Mouse (Mus musculus): ENCODE measurements around the gene Btbd35f24. TPM values are rescaled to one million over a fixed set of nuclear protein-coding genes. Genes with fewer than 3 reads are reported as not detected.
"Not testable (repeated sequence)": the region's sequence is repeated elsewhere in the genome, so short reads cannot be mapped to it uniquely, and the experiment has no call there.

The Btbd35f24 gene
- not detected in 2 replicates for polyA plus RNA-seq (2014; fragmentation: Nextera tagmentation; extraction: Ambion mirVana)

DNA sequence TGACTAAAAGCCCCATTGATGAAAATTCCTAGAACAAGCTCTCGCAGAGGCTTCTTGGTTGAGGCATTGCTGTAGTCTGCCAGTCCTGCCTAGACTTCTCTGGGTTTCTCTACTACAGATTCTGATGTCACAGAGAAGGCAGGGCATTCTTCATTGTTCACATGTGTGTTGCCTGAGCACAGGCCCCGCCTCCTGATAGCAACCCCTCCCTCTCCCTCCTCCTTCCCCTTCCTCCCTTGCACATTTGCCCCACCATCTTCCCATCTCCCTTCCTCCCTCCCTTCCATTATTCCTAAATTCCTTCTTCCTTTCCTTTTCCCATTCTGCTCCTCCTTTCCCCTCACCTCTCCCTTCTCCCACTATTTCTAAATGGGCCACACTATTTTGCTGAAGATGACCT is at the start of gene Btbd35f24:
TSS of gene Btbd35f24 (minus strand) at position 101 of the 400 bp plus-strand sequence.
- not testable (repeated sequence) for H3K9ac ChIP-seq (replicated peaks; ENCODE audit: low read length); H3K36me3 ChIP-seq (ENCODE audit: control insufficient read depth, insufficient read depth, low read length); H3K4me2 ChIP-seq (ENCODE audit: low read length); ATAC-seq (ENCODE audit: low FRiP score, low TSS enrichment); H3K4me1 ChIP-seq (ENCODE audit: control insufficient read depth, insufficient read depth, low read length); DNase-seq; H3K27me3 ChIP-seq (ENCODE audit: control insufficient read depth, insufficient read depth, low read length); H3K27ac ChIP-seq (replicated peaks; ENCODE audit: low read depth, low read length); H3K4me3 ChIP-seq (replicated peaks; ENCODE audit: low read depth, low read length); H3K9me3 ChIP-seq (ENCODE audit: control insufficient read depth, low read length)
- 46% methylated on average over 1 of the region's 2 CpGs for WGBS

Other genes starting within 250 kb of the Btbd35f24 start
- not detected in 2 replicates for gene Btbd35f23, start 119.0 kb downstream of the Btbd35f24 start, polyA plus RNA-seq (2014; fragmentation: Nextera tagmentation; extraction: Ambion mirVana)
- gene Btbd35f11, start 247.9 kb upstream of the Btbd35f24 start, polyA plus RNA-seq (2014; fragmentation: Nextera tagmentation; extraction: Ambion mirVana): not detected in 2 replicates

Measured in midbrain, embryonic 14.5 days (tissue).